Mouse (Mus musculus) adipocyte (in vitro differentiated cells): ENCODE data around the gene Slc34a1.

Experiments
- DNase-seq: peaks from one replicate; pipeline ENCODE4 v3.0.0-alpha.2; 2016; ENCODE audit warnings: low spot score

Gene Slc34a1

GRCm38 (mm10) chr13:55398088-55398487 is at the start of gene Slc34a1:
Slc34a1 (plus strand) TSS chr13:55398187.
- DNase-seq = no peak

- peak; percentile 68 for DNase-seq
Measured at GRCm38 (mm10) chr13:55361145-55361544, 36.8 kb upstream of the Slc34a1 start.

GRCm38 (mm10) chr13:55361974-55362452 is 36.0 kb upstream of the Slc34a1 start:
- peak; percentile 21 for DNase-seq

GRCm38 (mm10) chr13:55362453-55363060 is 35.4 kb upstream of the Slc34a1 start, which contains the start of gene Lman2:
Lman2 (minus strand) TSS chr13:55362783.
- peak; percentile 99 for DNase-seq

- no peak for DNase-seq
Measured at GRCm38 (mm10) chr13:55368401-55368800, 29.6 kb upstream of the Slc34a1 start.

GRCm38 (mm10) chr13:55369531-55370114 is 28.4 kb upstream of the Slc34a1 start, which contains the start of gene Rgs14:
Rgs14 (plus strand) TSS chr13:55369732.
- DNase-seq = no peak

- DNase-seq = no peak
Measured at GRCm38 (mm10) chr13:55370234-55370633, 27.8 kb upstream of the Slc34a1 start.

GRCm38 (mm10) chr13:55371007-55371681 is 26.8 kb upstream of the Slc34a1 start:
- peak; percentile 9 for DNase-seq

GRCm38 (mm10) chr13:55371740-55372139 is 26.2 kb upstream of the Slc34a1 start:
- no peak for DNase-seq

- no peak for DNase-seq
Measured at GRCm38 (mm10) chr13:55374206-55374924, 23.6 kb upstream of the Slc34a1 start.

GRCm38 (mm10) chr13:55375877-55376276 is 22.1 kb upstream of the Slc34a1 start:
- DNase-seq = no peak

- DNase-seq = no peak
Measured at GRCm38 (mm10) chr13:55378907-55379580, 18.9 kb upstream of the Slc34a1 start.

GRCm38 (mm10) chr13:55381790-55382189 is 16.2 kb upstream of the Slc34a1 start:
- DNase-seq = no peak

- DNase-seq = no peak
Measured at GRCm38 (mm10) chr13:55390644-55391043, 7.3 kb upstream of the Slc34a1 start.

- no peak for DNase-seq
Measured at GRCm38 (mm10) chr13:55391626-55392029, 6.4 kb upstream of the Slc34a1 start.

GRCm38 (mm10) chr13:55392933-55393332 is 5.1 kb upstream of the Slc34a1 start:
- DNase-seq = no peak

- no peak for DNase-seq
Measured at GRCm38 (mm10) chr13:55399300-55400038, 1.5 kb downstream of the Slc34a1 start.

GRCm38 (mm10) chr13:55400039-55400346 is 2.0 kb downstream of the Slc34a1 start:
- DNase-seq = no peak

- DNase-seq = no peak
Measured at GRCm38 (mm10) chr13:55403266-55403665, 5.3 kb downstream of the Slc34a1 start.

- no peak for DNase-seq
Measured at GRCm38 (mm10) chr13:55403935-55404852, 6.2 kb downstream of the Slc34a1 start.
